Mouse (Mus musculus): ENCODE results near the gene Eps8l3. TPM values are rescaled to one million over a fixed set of nuclear protein-coding genes. Genes with fewer than 3 reads are reported as not detected.

The Eps8l3 gene
- total RNA-seq, 2 experiments from 2014 or later: not detected

GRCm38 (mm10) chr3:107920348-107920747, 43.3 kb downstream of the Eps8l3 start:
- H3K27ac ChIP-seq: no peak overlapping the region
- intact Hi-C loops (cut with DNase I): no loop called here
- no peak overlapping the region for H3K4me3 ChIP-seq
- no peak for TF ChIP-seq CTCF (IDR thresholded peaks at IDR 0.05)
- no peak for DNase-seq

- DNase-seq: no peak
These were observed 48.3 kb downstream of the Eps8l3 start for GRCm38 (mm10) chr3:107925335-107925734.

GRCm38 (mm10) chr3:107927841-107928240, 50.8 kb downstream of the Eps8l3 start:
- Histone ChIP-seq H3K27ac (no peak overlapping the region), H3K4me3 (no peak overlapping the region)
- intact Hi-C loops (cut with DNase I): no loop called here
- no peak for TF ChIP-seq CTCF (IDR thresholded peaks at IDR 0.05)
- DNase-seq: no peak

More at GRCm38 (mm10) chr3:107925335-107925734, 48.3 kb downstream of the Eps8l3 start:
- no peak overlapping the region for H3K27ac ChIP-seq
- TF ChIP-seq CTCF (IDR thresholded peaks at IDR 0.05): no peak
- intact Hi-C loops (cut with DNase I): no loop called here
- no peak overlapping the region for H3K4me3 ChIP-seq

- Histone ChIP-seq H3K27ac (no peak overlapping the region), H3K4me3 (no peak overlapping the region)
- no peak for DNase-seq
- intact Hi-C loops (cut with DNase I): no loop called here
- no peak for TF ChIP-seq CTCF (IDR thresholded peaks at IDR 0.05)
These were observed 51.7 kb downstream of the Eps8l3 start for GRCm38 (mm10) chr3:107928691-107929090.

DNA sequence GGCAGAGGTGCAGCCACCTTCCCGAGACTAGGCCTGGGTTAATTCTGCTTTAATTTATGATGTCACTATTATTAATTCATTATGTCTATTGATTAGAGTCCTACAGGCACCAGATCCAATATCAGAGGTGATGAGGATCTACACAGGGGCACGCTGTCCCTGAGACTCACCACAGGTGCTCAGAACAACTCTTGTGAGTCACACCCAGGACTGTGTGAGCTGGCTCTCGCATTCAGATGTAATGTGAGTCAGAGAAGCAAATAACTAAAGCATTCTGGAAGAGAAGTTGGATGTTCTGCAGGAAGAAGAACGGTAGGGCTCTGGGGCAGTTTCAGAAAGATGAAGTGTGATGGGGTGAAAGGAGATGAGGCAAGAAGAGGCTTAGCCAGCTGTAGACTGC, 52.2 kb downstream of the Eps8l3 start:
- no peak overlapping the region for H3K4me3 ChIP-seq
- intact Hi-C loops (cut with DNase I): no loop called here
- TF ChIP-seq CTCF (IDR thresholded peaks at IDR 0.05): no peak
- no peak for DNase-seq
- no peak overlapping the region for H3K27ac ChIP-seq

- DNase-seq: no peak
- H3K4me3 ChIP-seq: no peak overlapping the region
- intact Hi-C loops (cut with DNase I): loop anchor here (5.0 kb wide), 2 partner anchors 118 to 218 kb away; partner anchors contain the start of gene Gnai3
- no peak for TF ChIP-seq CTCF (IDR thresholded peaks at IDR 0.05)
- H3K27ac ChIP-seq: no peak overlapping the region
These were observed 52.7 kb downstream of the Eps8l3 start for GRCm38 (mm10) chr3:107929731-107930130.

DNA sequence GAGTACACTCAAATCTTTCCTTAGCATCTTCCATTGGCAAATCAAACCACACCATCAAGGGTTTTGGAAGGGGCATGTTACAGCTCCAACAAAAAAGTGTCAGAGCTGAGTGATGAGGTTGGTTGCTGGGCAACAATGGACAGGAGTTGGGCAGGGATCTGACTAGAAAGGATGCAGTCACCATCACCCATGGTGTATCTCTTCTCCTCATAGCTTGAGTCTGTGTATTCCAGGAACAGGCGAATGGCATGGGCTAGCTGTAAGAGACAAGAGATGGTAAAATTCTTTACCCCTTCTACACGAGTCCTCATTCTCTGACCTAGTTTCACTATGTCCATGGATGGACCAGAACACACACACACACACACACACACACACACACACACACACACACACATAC, 54.1 kb downstream of the Eps8l3 start:
- peak overlapping the region; percentile 56 for H3K4me3 ChIP-seq
- DNase-seq: no peak
- peak overlapping the region; percentile 80 for H3K27ac ChIP-seq
- TF ChIP-seq CTCF (IDR thresholded peaks at IDR 0.05): no peak
- intact Hi-C loops (cut with DNase I): loop anchor here (5.0 kb wide), 2 partner anchors 116 to 216 kb away; partner anchors contain the start of gene Gnai3

- Histone ChIP-seq H3K27ac (peak within 1 kb of the TSS; percentile 80), H3K4me3 (peak within 1 kb of the TSS; percentile 56)
- peak; percentile 44 for TF ChIP-seq CTCF (IDR thresholded peaks at IDR 0.05)
- DNase-seq: peak; percentile 98
- intact Hi-C loops (cut with DNase I): loop anchor here (5.0 kb wide), 2 partner anchors 116 to 216 kb away; partner anchors contain the start of gene Gnai3
These were observed 54.6 kb downstream of the Eps8l3 start, which contains the start of gene Gstm7 for GRCm38 (mm10) chr3:107931670-107932069. Gstm7 (minus strand) TSS chr3:107931817.

DNA sequence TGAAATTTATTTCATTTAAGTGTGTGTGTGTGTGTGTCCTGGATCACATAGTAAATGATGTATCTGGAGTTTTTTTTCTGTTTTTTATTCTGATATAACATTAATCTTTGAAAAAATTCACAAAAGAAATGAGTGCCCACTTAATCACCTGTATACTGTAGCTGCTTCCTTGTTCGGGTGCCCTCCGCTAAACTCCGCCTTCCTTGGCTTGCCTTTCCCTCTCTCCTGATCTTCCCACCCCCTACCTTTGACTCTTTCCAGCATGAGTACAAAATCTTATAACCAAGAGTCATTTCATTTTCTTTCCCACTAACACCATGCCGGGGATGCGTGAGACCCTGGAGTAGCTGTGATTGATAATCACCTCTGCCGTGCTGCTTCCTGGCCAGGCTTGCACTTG, 55.1 kb downstream of the Eps8l3 start:
- intact Hi-C loops (cut with DNase I): loop anchor here (5.0 kb wide), 2 partner anchors 115 to 215 kb away; partner anchors contain the start of gene Gnai3
- DNase-seq: no peak
- TF ChIP-seq CTCF (IDR thresholded peaks at IDR 0.05): no peak
- H3K27ac ChIP-seq: peak overlapping the region; percentile 80
- H3K4me3 ChIP-seq: peak overlapping the region; percentile 56

- intact Hi-C loops (cut with DNase I): loop anchor here (5.0 kb wide), 2 partner anchors 82 to 127 kb away; partner anchors contain the start of gene Gstm1
- Histone ChIP-seq H3K4me3 (no peak overlapping the region), H3K27ac (no peak overlapping the region)
- TF ChIP-seq CTCF (IDR thresholded peaks at IDR 0.05): no peak
- no peak for DNase-seq
These were observed 58.2 kb downstream of the Eps8l3 start for GRCm38 (mm10) chr3:107935268-107935667.

GRCm38 (mm10) chr3:107935888-107936287, 58.9 kb downstream of the Eps8l3 start:
- Histone ChIP-seq H3K27ac (no peak overlapping the region), H3K4me3 (no peak overlapping the region)
- no peak for DNase-seq
- no peak for TF ChIP-seq CTCF (IDR thresholded peaks at IDR 0.05)
- intact Hi-C loops (cut with DNase I): loop anchor here (5.0 kb wide), 2 partner anchors 81 to 126 kb away; partner anchors contain the start of gene Gstm1

DNA sequence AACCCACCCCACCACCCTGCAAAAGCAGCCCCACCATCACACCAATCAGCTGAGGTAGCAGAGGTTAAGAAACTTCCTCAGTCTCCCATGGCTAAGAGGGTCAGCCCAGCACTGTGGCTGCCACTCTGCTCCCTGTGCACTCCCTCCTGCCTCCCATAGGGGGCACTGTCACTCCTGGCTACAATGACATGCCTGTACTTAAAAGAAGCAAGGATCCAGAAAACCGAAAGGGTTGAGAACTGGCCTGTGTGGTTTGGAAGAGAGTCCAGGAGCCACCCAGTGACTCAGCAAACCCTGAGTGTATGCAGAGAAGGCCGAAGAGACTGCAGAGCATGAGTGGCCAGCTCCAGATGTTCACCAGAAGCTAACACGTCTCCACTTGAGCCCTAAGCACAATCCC, 62.4 kb downstream of the Eps8l3 start:
- intact Hi-C loops (cut with DNase I): loop anchor here (5.0 kb wide), 2 partner anchors 78 to 123 kb away; partner anchors contain the start of gene Gstm1
- Histone ChIP-seq H3K4me3 (no peak overlapping the region), H3K27ac (peak overlapping the region; percentile 64)
- peak; percentile 89 for TF ChIP-seq CTCF (IDR thresholded peaks at IDR 0.05)
- DNase-seq: peak; percentile 79

DNA sequence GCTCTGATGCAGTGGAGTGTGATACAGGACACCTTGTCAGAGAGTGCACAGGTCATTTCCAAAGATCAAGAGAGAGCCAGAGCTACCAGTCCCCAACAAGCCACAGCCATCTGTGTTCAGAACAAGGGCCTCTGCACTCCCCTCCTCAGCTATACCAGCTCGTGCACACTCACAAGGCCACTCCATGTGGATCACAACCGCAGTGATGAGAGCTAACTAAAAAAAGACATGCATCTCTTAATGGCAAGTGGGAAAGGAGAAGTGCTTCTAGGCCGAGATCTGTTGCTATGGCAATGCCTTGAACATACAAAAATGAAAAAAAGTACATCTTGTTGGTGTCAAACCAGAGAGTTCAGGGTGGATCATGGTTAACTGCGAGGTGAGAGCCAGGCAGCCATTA, 62.8 kb downstream of the Eps8l3 start:
- no peak for TF ChIP-seq CTCF (IDR thresholded peaks at IDR 0.05)
- no peak for DNase-seq
- peak overlapping the region; percentile 64 for H3K27ac ChIP-seq
- no peak overlapping the region for H3K4me3 ChIP-seq
- intact Hi-C loops (cut with DNase I): loop anchor here (5.0 kb wide), 2 partner anchors 77 to 122 kb away; partner anchors contain the start of gene Gstm1

DNA sequence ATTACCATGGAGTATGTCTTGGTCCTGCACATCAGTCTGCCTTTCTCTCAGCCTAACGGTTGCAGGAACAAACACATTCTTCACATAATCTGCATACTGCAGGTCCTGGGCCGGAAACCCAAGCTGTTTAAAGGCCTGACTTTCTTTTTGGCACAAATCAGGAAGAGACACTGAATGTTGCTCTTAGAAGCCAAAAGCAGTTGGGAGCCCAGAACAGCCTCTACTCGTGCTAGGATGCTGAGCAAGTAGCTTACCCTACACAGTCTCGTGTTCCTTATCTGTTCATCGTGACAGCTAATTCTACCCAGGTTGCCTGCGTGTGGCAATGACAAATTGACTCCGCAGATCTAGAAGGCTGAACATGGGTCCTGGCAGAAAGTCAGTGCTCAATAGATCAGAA, 63.5 kb downstream of the Eps8l3 start:
- no peak overlapping the region for H3K4me3 ChIP-seq
- peak overlapping the region; percentile 64; the same call in 1 of the 2 replicates for H3K27ac ChIP-seq
- DNase-seq: no peak
- intact Hi-C loops (cut with DNase I): no loop called here
- no peak for TF ChIP-seq CTCF (IDR thresholded peaks at IDR 0.05)

Data from gastrocnemius, adult 2 months (tissue).